Mouse (Mus musculus) right cerebral cortex, postnatal 4 days (tissue): ENCODE results near the gene Omd.
"Not testable (repeated sequence)": the region's sequence is repeated elsewhere in the genome, so short reads cannot be mapped to it uniquely, and the experiment has no call there.

Experiments used
- DNase-seq: peaks from one replicate; pipeline ENCODE4 v3.0.0-alpha.2; 2022

The Omd gene

DNA sequence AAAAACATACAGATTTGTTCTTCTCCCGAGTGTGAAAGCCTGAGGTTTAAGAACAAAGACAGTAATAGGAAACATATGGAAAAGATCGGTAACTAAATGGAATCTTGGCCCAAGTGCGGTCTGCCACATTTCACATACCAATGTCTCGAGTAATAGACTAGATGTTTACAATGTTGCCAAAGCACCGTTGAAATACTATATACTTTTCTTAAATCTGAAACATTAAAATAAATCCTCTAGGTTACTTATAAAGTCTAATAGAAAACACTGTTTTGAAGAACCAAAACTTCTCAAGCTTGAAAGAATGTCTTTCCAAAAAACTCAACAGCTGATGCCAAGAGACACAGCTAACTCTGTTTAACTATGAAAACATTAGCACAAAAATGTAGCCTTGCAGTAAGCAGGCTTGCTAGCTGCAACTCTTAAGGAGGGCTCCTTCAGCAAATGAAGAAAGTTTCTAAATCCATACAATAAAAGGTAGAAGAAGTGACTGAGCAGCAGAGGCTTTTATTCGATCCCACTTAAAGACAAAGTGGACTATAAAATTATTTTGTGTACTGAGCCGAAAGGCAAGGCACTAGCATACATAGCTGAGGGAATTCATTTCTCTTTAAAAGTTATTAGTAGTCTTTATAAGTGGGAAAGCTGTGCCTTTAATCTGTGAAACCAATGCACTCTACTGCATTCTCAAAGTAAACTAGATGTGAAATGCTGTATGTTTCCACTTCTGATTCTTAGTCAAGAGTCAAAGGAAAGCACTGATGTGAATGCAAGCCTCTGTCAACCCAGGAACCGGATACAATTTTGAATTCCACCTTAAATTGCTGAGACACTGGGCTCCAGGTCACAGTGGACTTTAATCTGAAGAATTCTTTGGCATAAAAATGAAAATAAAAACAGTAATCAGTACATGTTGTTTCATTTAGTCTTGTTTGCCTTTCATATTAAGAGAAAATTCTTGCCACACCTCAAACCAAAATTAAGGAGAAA, at the start of gene Omd:
TSS of gene Omd (plus strand) at position 922 of the 990 bp plus-strand sequence.
- no peak for DNase-seq

GRCm38 (mm10) chr13:49536946-49537345, 45.3 kb upstream of the Omd start:
- no peak for DNase-seq

- no peak for DNase-seq
Measured at GRCm38 (mm10) chr13:49538693-49539092, 43.6 kb upstream of the Omd start.

- DNase-seq: no peak
Measured at GRCm38 (mm10) chr13:49544279-49544678, 38.0 kb upstream of the Omd start, which contains the start of gene Aspn. Aspn (plus strand) TSS chr13:49544443.

DNA sequence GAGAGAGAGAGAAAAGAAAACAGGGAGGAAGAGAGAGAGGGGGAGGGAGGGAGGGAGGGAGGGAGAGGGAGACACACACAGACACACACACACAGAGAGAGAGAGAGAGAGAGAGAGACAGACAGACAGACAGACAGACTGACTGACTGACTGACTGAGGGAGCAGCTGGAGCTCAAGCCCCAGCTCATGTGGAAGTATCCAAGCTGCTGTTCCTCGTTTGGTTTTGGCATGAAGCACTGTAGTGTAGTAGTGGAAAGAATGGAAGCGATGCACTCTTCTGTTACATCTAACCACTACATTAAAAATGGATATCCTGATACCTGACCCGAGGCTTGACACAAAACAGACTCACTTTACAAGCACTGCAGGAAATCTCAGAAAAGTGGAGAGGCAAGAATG, 36.6 kb upstream of the Omd start:
- no peak for DNase-seq

- DNase-seq: no peak
Measured at GRCm38 (mm10) chr13:49546517-49546916, 35.7 kb upstream of the Omd start.

- DNase-seq: no peak
Measured at GRCm38 (mm10) chr13:49547563-49548150, 34.6 kb upstream of the Omd start.

- no peak for DNase-seq
Measured at GRCm38 (mm10) chr13:49549616-49550015, 32.6 kb upstream of the Omd start.

DNA sequence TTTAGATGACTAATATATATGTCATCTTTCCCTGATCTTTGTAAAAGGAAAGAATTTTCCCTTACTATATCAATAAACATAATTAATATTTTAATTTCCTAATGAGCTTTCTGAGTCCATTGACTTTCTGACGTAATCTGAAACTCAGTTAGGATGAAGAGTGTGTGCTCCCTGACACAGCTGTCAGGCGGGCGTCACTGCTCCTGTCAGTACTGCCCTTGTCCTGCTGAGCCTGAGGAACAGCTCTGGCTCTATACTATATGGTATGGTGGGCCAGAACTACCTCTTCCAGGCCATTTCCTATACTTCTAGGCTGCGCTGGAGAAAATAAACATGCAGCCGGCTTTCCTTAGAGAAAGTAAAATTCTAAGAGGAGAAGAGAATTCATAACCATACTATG, 27.7 kb upstream of the Omd start:
- DNase-seq: no peak

DNA sequence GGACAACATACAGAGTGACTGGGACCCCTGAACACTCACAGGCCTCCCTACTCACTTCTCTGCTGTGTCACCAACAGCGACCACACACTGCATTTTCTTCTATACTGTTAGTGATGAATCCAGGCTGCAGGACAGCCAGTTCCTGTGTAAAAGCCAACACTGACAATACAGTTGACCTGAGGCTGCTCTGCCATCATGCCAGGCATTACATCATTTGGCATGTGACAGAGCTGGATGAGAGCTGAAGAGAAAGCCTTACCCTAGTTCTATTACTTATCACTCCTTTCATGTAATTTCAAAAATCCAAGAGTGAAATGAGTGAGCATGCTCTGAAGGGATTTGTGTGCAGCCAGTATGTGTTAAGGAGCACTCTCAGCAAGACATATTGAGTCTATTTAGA, 26.1 kb upstream of the Omd start:
- no peak for DNase-seq

DNA sequence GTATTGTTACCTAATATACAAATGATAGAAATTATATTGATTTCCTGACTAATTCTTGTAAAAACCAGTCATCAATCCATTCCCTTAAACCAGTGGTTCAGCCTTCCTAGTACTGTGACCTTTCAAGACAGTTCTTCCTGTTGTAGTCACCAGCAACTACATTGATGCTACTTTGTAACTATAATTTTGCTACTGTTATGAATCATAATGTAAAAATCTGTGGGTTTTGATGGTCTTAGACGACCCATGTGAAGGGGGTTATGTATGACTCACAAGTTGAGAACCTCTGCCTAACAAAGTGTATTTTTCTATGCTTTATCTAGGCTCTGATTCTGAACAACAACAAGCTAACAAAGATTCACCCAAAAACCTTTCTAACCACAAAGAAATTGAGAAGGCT, 25.3 kb upstream of the Omd start:
- no peak for DNase-seq

DNA sequence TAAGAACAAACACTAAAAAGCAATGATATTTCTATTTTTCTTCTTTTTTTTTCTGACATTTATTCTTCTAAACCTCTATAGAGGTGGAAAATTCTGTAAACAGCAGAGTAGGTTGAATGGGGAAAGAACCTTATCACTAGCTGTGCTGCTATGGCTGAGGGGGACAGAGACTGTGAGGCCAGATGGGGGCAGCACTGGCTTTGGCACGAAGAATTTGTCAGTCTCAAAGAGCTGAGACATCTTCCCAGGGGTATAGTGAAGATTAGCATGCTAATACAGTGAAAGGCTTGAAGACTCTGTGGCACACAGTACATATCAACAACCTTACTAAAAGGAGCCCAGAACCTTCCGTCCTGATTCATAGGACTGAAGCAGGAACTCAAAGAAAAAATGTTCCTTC, 23.1 kb upstream of the Omd start:
- peak; percentile 5 for DNase-seq

DNA sequence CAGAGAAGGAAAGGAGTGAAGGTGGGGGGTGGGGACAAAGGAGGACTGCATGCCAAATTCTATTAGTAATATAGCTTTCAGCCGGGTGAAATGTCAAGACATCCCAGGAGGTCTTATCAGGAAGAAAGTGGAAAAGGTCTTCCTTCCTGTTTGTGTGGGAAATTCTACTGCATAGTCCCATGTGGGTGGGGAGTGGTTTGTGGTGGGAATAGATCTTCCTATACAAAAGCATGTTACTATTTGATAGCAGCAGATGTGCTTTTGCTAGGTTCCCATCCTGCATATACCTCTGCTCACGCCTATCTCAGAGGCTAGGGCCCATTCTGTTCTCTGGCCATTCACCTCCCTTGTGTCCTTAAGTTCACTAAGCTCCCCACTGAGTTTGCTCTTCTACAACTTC, 21.4 kb upstream of the Omd start:
- DNase-seq: no peak

DNA sequence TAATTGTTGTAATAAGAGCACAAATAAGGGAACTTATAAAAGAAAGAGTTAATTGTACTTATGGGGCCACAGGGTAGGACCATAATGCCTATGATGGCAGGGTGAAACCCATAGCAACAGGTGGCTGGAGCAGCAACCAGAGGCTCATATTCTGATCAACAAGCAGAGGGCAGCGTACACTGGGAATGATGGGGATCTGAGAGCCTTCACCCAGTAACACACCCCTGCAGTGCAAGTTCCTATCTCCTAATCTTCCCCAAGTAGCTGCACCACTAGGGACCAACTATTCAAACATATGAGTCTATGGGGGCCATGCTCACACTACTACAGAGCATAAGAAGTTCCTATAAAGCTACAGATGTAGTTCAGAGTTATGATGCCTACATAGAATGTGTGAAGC, 17.9 kb upstream of the Omd start:
- DNase-seq: no peak

DNA sequence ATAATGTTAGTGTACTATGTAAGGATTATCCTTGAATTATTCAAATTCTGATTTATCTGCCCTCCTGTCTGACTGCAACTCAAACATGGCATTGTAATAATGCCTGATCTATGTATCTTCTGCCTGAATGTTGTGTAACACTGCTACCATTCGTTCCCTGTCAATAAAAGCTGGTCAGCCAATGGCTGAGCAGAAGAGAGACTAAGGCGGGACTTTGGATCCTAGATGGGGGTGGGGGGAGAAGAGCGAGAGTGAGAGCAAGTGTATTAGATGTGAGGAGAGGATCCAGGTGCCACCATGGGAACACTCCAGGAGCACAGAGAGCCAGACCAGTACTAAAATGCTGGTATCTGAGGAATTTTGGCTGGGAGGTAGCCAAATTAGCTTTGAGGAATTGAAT, 11.9 kb upstream of the Omd start:
- DNase-seq: no peak

- DNase-seq: no peak
Measured at GRCm38 (mm10) chr13:49571418-49571817, 10.8 kb upstream of the Omd start.

GRCm38 (mm10) chr13:49583859-49584258, 1.6 kb downstream of the Omd start:
- DNase-seq: no peak

GRCm38 (mm10) chr13:49584307-49585005, 2.2 kb downstream of the Omd start:
- peak; percentile 5 for DNase-seq

DNA sequence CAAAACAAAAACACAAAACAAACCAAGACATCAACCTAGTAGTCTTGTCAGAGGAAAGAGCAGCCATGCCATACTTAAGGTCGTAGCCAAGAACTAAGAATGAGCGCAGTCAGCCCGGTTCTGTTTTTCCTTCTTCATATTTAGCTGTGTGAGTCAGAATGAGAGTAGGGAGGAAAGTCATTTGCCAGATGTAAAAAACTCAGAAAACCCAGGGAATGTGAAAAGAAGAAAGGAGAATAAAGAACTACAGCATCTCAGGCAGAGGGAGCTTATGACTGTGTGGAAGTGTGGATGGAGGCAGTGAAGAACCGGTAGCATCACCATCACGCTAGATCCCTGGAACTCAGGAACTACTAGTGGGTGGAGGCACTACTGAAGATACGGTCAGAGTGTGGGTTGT, 3.8 kb downstream of the Omd start:
- DNase-seq: no peak

GRCm38 (mm10) chr13:49602541-49602940, 20.3 kb downstream of the Omd start:
- DNase-seq: not testable (repeated sequence)

GRCm38 (mm10) chr13:49603603-49604002, 21.3 kb downstream of the Omd start:
- DNase-seq: no peak

GRCm38 (mm10) chr13:49607714-49608113, 25.5 kb downstream of the Omd start, which contains the start of gene Ogn:
Ogn (plus strand) TSS chr13:49608046.
- DNase-seq: no peak

- no peak for DNase-seq
Measured at GRCm38 (mm10) chr13:49608589-49609322, 26.5 kb downstream of the Omd start.
